Mouse (Mus musculus) lung, postnatal 10 days (tissue): ENCODE data around the gene Adamts18.

Source experiments
- DNase-seq: peaks from one replicate; pipeline ENCODE4 v3.0.0; 2021

The Adamts18 gene

GRCm38 (mm10) chr8:113656154-113656553 is 192.4 kb downstream of the Adamts18 start:
- no peak for DNase-seq

DNA sequence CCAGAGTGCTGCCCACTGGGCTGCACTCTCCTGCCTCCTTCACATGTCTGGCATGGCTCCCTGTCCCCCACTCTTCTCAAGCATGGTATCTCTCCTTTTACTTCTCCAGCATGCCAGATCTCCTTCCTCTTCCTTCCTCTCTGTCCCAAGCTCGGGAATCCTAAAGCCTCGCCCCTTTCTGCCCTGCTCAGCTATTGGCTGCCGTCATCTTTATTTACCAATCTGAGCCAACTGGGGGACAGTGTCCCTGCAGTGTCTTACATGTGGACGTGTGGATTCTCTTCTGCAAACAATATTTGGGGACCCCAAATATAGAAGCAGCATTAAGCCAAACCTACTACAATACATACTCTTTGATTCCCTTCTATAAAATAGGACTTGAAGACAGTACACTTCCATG is 195.4 kb downstream of the Adamts18 start:
- DNase-seq, result no peak

- DNase-seq, result no peak
These were observed 196.1 kb downstream of the Adamts18 start for GRCm38 (mm10) chr8:113652450-113652849.
